Mouse (Mus musculus) liver, adult 2 months (tissue): ENCODE results near the gene Tefm. TPM values are rescaled to one million over a fixed set of nuclear protein-coding genes. Genes with fewer than 3 reads are reported as not detected.
"Not testable (repeated sequence)": the region's sequence is repeated elsewhere in the genome, so short reads cannot be mapped to it uniquely, and the experiment has no call there.

Experiments used
- DNase-seq: peaks from one replicate; pipeline ENCODE4 v3.0.0-alpha.2; 2011; ENCODE audit warnings: low read depth, low spot score; ENCODE audit errors: extremely low read depth
- H3K27ac ChIP-seq: fragments of 200-500 bp; replicated peaks from 2 replicates; pipeline ENCODE4 v1.5.1; 2012; ENCODE audit warnings: low read depth, mild to moderate bottlenecking, control low read depth, inconsistent platforms, low read length; ENCODE audit not compliant: insufficient read depth
- H3K27me3 ChIP-seq: fragments of 200-500 bp; 2 replicates; pipeline ENCODE4 v1.6.1; 2012; ENCODE audit warnings: mild to moderate bottlenecking, moderate library complexity, low read length, inconsistent platforms; ENCODE audit not compliant: control insufficient read depth, insufficient read depth
- H3K36me3 ChIP-seq: fragments of 200-500 bp; 2 replicates; pipeline ENCODE4 v1.6.1; 2012; ENCODE audit warnings: low read length, inconsistent platforms; ENCODE audit not compliant: control insufficient read depth, insufficient read depth
- H3K4me1 ChIP-seq: fragments of 200-500 bp; 2 replicates; pipeline ENCODE4 v1.6.1; 2011; ENCODE audit warnings: low read length; ENCODE audit not compliant: control insufficient read depth, insufficient read depth
- H3K4me3 ChIP-seq: fragments of 200-500 bp; 2 replicates; pipeline ENCODE4 v1.5.1; 2011; ENCODE audit warnings: low read depth, mild to moderate bottlenecking, control low read depth, low read length, moderate library complexity; ENCODE audit not compliant: insufficient read depth
- H3K79me2 ChIP-seq: fragments of 200-500 bp; 2 replicates; pipeline ENCODE4 v1.6.1; 2012; ENCODE audit warnings: inconsistent platforms, mild to moderate bottlenecking, low read length, moderate library complexity; ENCODE audit not compliant: control insufficient read depth, insufficient read depth
- H3K9ac ChIP-seq: fragments of 200-500 bp; 2 replicates; pipeline ENCODE4 v1.6.1; 2012; ENCODE audit warnings: low read depth, mild to moderate bottlenecking, control low read depth, inconsistent platforms, low read length
- CTCF ChIP-seq: fragments of 200-500 bp; IDR thresholded peaks from 2 replicates; pipeline ENCODE4 v1.5.1; 2011; ENCODE audit warnings: low read depth, low read length, control low read depth
- POLR2A ChIP-seq: fragments of 200-500 bp; IDR thresholded peaks from 2 replicates; pipeline ENCODE4 v1.6.1; 2011; ENCODE audit warnings: low read length, control low read depth; ENCODE audit not compliant: insufficient read depth; ENCODE audit errors: extremely low read depth
- WGBS: fragments of 180-500 bp; shearing (Covaris S2); methylation state at CpG from one replicate; pipeline ENCODE4 v1.1.7; 2018; 5-methylcytosine and 5-hydroxymethylcytosine counted together
- polyA plus RNA-seq: library from polyadenylated mRNA; depleted of rRNA; stranded (reverse); fragments of >200 nt; gene quantifications from 2 replicates; pipeline ENCODE4 v1.2.3, GENCODE M21; 2012; rRNA removed
- total RNA-seq: library from RNA; depleted of rRNA; stranded (reverse); fragments of >200 nt; gene quantifications from 2 replicates; pipeline ENCODE4 v1.2.3, GENCODE M21; 2014; rRNA removed

Tefm gene
- total RNA-seq: 20.5 and 21.6 TPM in 2 replicates
- polyA plus RNA-seq: 5.0 and 5.3 TPM in 2 replicates

GRCm38 (mm10) chr11:80141825-80142521 is at the start of gene Tefm:
TSS of gene Tefm (minus strand) at chr11:80142175.
- H3K4me3 ChIP-seq: peak within 1 kb of the TSS; percentile 78
- peak; percentile 82 for DNase-seq
- peak; percentile 91 for TF ChIP-seq POLR2A
- TF ChIP-seq CTCF: no peak
- H3K9ac ChIP-seq: peak within 1 kb of the TSS; percentile 88
- peaks cover 14% of the 10 kb centered on the region for H3K4me1 ChIP-seq
- no peaks in the 10 kb centered on the region for H3K27me3 ChIP-seq
- no peaks in the 10 kb centered on the region; the same call in 1 of the 2 replicates for H3K79me2 ChIP-seq
- peaks cover 2% of the 10 kb centered on the region; the same call in 1 of the 2 replicates for H3K36me3 ChIP-seq
- H3K27ac ChIP-seq: peak within 1 kb of the TSS; percentile 91
- under 1% methylated on average over 40 of the region's 40 CpGs for WGBS

- WGBS: 24% methylated on average over 4 of the region's 4 CpGs
- Histone ChIP-seq H3K4me1 (peaks cover 10% of the 10 kb centered on the region), H3K79me2 (no peaks in the 10 kb centered on the region; the same call in 1 of the 2 replicates), H3K4me3 (no peak overlapping the region), H3K36me3 (peaks cover 20% of the 10 kb centered on the region), H3K27me3 (no peaks in the 10 kb centered on the region), H3K27ac (peak overlapping the region; percentile 82), H3K9ac (no peak overlapping the region)
- no peak for TF ChIP-seq POLR2A
- no peak for TF ChIP-seq CTCF
- peak; percentile 98 for DNase-seq
Observed at GRCm38 (mm10) chr11:80190280-80190679, 48.3 kb upstream of the Tefm start.

- WGBS: 62% methylated on average over 5 of the region's 5 CpGs
- Histone ChIP-seq H3K27ac (peak overlapping the region; percentile 64; the same call in 1 of the 2 replicates), H3K4me1 (peaks cover 13% of the 10 kb centered on the region; the same call in 1 of the 2 replicates)
- H3K4me3 ChIP-seq, H3K9ac ChIP-seq, DNase-seq, H3K79me2 ChIP-seq, H3K36me3 ChIP-seq, H3K27me3 ChIP-seq: not testable (repeated sequence)
Observed at GRCm38 (mm10) chr11:80185441-80185976, 43.5 kb upstream of the Tefm start.

GRCm38 (mm10) chr11:80184531-80185071 is 42.6 kb upstream of the Tefm start:
- H3K4me3 ChIP-seq: peak overlapping the region; percentile 70
- no peak for TF ChIP-seq CTCF
- TF ChIP-seq POLR2A: no peak
- H3K36me3 ChIP-seq: peaks cover 5% of the 10 kb centered on the region
- peak; percentile 74 for DNase-seq
- WGBS: 41% methylated on average over 6 of the region's 6 CpGs
- peak overlapping the region; percentile 85 for H3K9ac ChIP-seq
- 0 out of 2 replicates have a peak, but pooled peaks cover 11% of the 10 kb centered on the region for H3K4me1 ChIP-seq
- peaks cover 3% of the 10 kb centered on the region; the same call in 1 of the 2 replicates for H3K79me2 ChIP-seq
- peak overlapping the region; percentile 95 for H3K27ac ChIP-seq
- no peaks in the 10 kb centered on the region for H3K27me3 ChIP-seq

- DNase-seq: peak; percentile 85
- Histone ChIP-seq H3K9ac (peak within 1 kb of the TSS; percentile 85), H3K27me3 (no peaks in the 10 kb centered on the region), H3K27ac (peak within 1 kb of the TSS; percentile 95), H3K4me1 (0 out of 2 replicates have a peak, but pooled peaks cover 9% of the 10 kb centered on the region), H3K79me2 (peaks cover 3% of the 10 kb centered on the region; the same call in 1 of the 2 replicates), H3K36me3 (0 out of 2 replicates have a peak, but pooled peaks cover 2% of the 10 kb centered on the region), H3K4me3 (peak within 1 kb of the TSS; percentile 70)
- 0% methylated on average over 33 of the region's 33 CpGs for WGBS
- TF ChIP-seq CTCF (no peak), POLR2A (peak; percentile 93)
Observed at GRCm38 (mm10) chr11:80183705-80184255, 41.8 kb upstream of the Tefm start, which contains the start of gene Rnf135. TSS of gene Rnf135 (plus strand) at chr11:80183851.
